Mouse (Mus musculus) left cerebral cortex, adult 11 months (tissue): ENCODE measurements at regions not wholly inside any gene's neighbourhood (a gene's known extent, or its start where the extent isn't known, plus 50 kb on each side); places are given as distances from the start of the nearest gene placed in this dataset.

Experiments
- DNase-seq: peaks from one replicate; pipeline ENCODE4 v3.0.0; 2022; ENCODE audit warnings: low spot score

GRCm38 (mm10) chr14:68022925-68023324, 1271.2 kb downstream of the Synb start:
- DNase-seq = no peak

- no peak for DNase-seq
These were observed 1272.9 kb downstream of the Synb start for GRCm38 (mm10) chr14:68021240-68021639.

- no peak for DNase-seq
These were observed 1273.3 kb downstream of the Synb start for GRCm38 (mm10) chr14:68020769-68021168.

- no peak for DNase-seq
These were observed 1275.4 kb downstream of the Synb start for GRCm38 (mm10) chr14:68018686-68019085.

- DNase-seq = no peak
These were observed 1297.2 kb downstream of the Synb start for GRCm38 (mm10) chr14:67996790-67997417.

GRCm38 (mm10) chr14:67993611-67994051, 1300.5 kb downstream of the Synb start:
- peak; percentile 66 for DNase-seq

- peak; percentile 72 for DNase-seq
These were observed 1301.0 kb downstream of the Synb start for GRCm38 (mm10) chr14:67993142-67993541.

GRCm38 (mm10) chr14:67992088-67992487, 1302.0 kb downstream of the Synb start:
- no peak for DNase-seq

GRCm38 (mm10) chr14:67990271-67990670, 1303.8 kb downstream of the Synb start:
- DNase-seq = no peak
